Mouse (Mus musculus): Measurements from ENCODE around the gene Cnr1. TPM values are rescaled to one million over a fixed set of nuclear protein-coding genes. Genes with fewer than 3 reads are reported as not detected.
A peak's percentile ranks its signal among the peaks of the same experiment; 100 is the strongest.

The Cnr1 gene
- polyA plus RNA-seq, 1 experiment from 2014 or later: 24.3 TPM

DNA sequence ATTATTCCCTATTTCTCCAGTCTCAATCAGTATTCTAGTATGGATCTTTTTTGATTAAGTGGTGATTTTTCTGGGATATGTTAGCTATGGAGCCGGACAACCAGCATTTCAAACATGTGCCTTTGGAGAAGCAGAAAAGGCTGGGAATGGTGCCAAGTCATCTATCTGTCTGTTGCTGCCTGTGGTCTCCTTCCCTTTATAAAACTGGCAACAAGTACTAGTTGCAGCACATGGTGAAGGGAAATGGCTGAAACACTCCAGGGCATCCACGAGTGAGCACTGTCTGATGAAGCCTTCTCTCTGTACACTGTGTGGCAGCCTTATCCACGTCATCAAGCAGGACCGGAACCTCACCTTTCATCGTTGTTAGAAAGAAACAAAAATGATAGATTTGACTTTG lies 8.7 kb upstream of the Cnr1 start:
- Histone ChIP-seq H3K9ac (replicated peaks) (no peak overlapping the region), H3K4me1 (no peaks in the 10 kb centered on the region), H3K4me2 (replicated peaks) (no peak overlapping the region), H3K27ac (replicated peaks) (no peak overlapping the region), H3K9me3 (no peaks in the 10 kb centered on the region), H3K36me3 (no peaks in the 10 kb centered on the region), H3K27me3 (peaks cover 6% of the 10 kb centered on the region; the same call in 1 of the 2 replicates), H3K4me3 (no peak overlapping the region)
- WGBS: 87% methylated on average over 5 of the region's 5 CpGs
- no peak for ATAC-seq (ENCODE audit: low FRiP score, low read depth)

DNA sequence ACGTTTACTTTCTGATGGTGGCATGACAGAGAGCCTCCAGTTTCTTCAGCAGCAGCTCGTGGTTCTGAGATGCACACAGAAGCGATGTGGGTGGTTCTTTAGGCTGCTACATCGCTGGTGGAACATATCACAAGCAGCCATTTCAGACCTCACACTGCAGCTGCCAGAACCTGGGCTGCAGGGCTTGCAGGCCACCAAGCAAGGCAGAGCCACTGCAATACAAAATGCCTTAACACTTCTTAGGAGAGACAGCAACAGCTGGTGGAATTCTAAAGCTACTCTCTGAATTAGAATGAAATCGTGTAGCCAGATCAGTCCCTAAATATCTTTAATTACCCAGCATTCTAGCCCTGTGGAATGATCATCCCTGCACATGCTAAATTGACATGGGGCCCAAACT lies 3.6 kb upstream of the Cnr1 start:
- Histone ChIP-seq H3K36me3 (no peaks in the 10 kb centered on the region), H3K27me3 (peaks cover 33% of the 10 kb centered on the region), H3K4me3 (no peak overlapping the region), H3K9me3 (no peaks in the 10 kb centered on the region), H3K4me2 (replicated peaks) (no peak overlapping the region), H3K4me1 (peaks cover 7% of the 10 kb centered on the region), H3K27ac (replicated peaks) (no peak overlapping the region), H3K9ac (replicated peaks) (no peak overlapping the region)
- no peak for ATAC-seq (ENCODE audit: low FRiP score, low read depth)
- 50% methylated on average over 5 of the region's 5 CpGs for WGBS

DNA sequence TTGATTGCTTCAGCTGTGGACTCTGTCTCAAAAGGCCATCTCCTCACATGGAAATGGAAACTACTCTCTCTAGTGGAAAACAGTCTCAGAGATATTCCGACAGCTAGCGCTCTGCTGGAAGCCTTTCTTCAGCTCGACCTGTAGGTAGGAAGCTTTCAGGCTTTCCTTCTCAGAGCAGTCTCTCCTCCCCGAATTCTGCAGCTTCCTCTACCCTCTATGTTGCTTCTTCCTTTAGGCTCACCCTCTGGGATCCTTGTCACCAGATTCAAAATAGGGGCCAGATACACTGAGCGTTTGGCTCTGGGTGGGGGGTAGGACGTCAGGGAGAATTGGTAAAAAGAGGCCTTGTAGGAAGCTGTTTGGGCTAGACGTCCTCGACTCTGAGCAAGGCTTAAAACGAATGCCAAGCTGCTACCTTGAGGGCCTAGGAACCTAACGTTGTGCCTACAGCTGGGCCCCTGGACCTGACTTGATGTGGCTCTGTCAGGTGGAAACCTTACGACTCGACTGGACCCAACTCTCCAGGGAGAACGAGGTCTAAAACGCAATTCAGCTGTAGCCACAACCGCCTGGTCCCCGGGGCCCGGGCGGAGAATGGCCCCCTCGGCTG lies 1.1 kb upstream of the Cnr1 start:
- H3K4me1 ChIP-seq: peaks cover 7% of the 10 kb centered on the region
- no peak; the same call in 1 of the 2 replicates for ATAC-seq (ENCODE audit: low FRiP score, low read depth)
- H3K27ac ChIP-seq (replicated peaks): peak overlapping the region; percentile 92
- WGBS: 2% methylated on average over 19 of the region's 19 CpGs
- peak overlapping the region; percentile 79 for H3K9ac ChIP-seq (replicated peaks)
- no peaks in the 10 kb centered on the region for H3K9me3 ChIP-seq
- H3K4me2 ChIP-seq (replicated peaks): peak overlapping the region; percentile 96
- peaks cover 40% of the 10 kb centered on the region for H3K27me3 ChIP-seq
- H3K4me3 ChIP-seq: peak overlapping the region; percentile 72
- no peaks in the 10 kb centered on the region for H3K36me3 ChIP-seq

DNA sequence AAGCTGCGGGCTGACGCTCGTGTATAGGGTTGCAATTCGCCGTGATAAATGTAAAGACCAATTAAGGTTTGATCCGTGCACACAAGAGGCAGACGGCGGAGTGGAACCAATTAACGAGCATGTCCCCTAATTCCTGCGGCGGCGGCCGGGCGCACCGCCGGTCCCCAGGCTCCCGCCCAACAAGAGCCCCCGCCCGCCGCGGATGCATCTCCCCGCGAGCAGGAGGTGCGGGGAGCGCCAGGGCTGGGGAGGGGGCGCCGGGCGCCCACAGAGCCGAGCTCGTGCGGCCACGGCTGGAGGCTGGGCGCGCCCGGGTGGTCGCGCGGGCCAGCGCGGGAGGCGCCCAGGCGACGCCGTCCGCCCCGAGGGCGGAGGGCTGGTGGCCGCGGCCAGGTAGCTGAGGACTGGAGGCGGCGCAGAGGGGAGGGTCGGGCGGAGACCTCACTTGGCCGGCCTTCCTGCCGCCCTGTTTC lies 596 bp upstream of the Cnr1 start:
- Histone ChIP-seq H3K9ac (replicated peaks) (peak overlapping the region; percentile 79), H3K36me3 (no peaks in the 10 kb centered on the region), H3K27me3 (peaks cover 40% of the 10 kb centered on the region), H3K27ac (replicated peaks) (peak overlapping the region; percentile 92), H3K4me3 (peak overlapping the region; percentile 72), H3K4me1 (peaks cover 7% of the 10 kb centered on the region), H3K9me3 (no peaks in the 10 kb centered on the region), H3K4me2 (replicated peaks) (peak overlapping the region; percentile 96)
- ATAC-seq (ENCODE audit: low FRiP score, low read depth): peak; percentile 70
- under 1% methylated on average over 55 of the region's 55 CpGs for WGBS

DNA sequence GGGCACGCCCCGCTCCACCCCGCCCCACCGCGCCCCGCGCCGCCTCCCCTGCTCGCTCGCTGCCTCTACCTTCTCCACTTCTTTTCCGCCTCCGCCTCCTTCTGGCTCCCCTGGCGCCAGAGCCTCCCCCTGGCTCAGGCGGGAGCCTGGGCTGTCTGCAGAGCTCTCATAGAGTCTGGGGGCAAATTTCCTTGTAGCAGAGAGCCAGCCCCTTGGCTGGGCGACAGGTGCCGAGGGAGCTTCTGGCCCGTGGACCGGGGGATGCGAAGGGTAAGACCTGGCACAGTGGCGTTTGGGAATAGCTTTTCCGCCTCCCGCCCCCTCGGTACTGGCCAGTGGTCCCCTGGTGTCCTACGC lies 474 bp downstream of the Cnr1 start:
- Histone ChIP-seq H3K4me1 (peaks cover 7% of the 10 kb centered on the region), H3K4me3 (peak overlapping the region; percentile 72), H3K9me3 (no peaks in the 10 kb centered on the region), H3K4me2 (replicated peaks) (peak overlapping the region; percentile 96), H3K27me3 (peaks cover 37% of the 10 kb centered on the region), H3K9ac (replicated peaks) (peak overlapping the region; percentile 79), H3K27ac (replicated peaks) (peak overlapping the region; percentile 92), H3K36me3 (no peaks in the 10 kb centered on the region)
- 1% methylated on average over 22 of the region's 24 CpGs for WGBS
- ATAC-seq (ENCODE audit: low FRiP score, low read depth): peak; percentile 59

DNA sequence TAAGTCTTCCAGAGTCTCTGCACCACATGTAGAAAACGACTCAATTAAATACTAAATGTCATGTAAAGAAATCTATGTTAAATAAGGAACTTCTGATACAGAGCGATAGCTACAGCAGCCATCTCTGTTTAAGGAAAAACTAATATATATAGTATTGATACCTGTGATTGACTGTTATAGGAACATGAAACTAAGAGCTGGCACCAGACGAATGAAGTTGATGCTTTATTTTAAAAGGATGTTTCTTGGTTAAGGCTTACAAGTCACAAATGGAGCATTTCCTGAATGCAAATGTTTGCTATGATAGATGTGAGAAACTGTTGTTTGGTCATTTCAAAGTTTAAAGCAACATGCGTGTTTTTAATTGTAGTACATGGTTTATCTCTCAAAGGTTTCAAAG lies 1.1 kb downstream of the Cnr1 start:
- Histone ChIP-seq H3K9ac (replicated peaks) (0 out of 2 replicates have a peak overlapping the region, but pooled peaks have one; percentile 79), H3K4me2 (replicated peaks) (peak overlapping the region; percentile 96), H3K27ac (replicated peaks) (peak overlapping the region; percentile 92; the same call in 1 of the 2 replicates), H3K9me3 (no peaks in the 10 kb centered on the region), H3K4me3 (peak overlapping the region; percentile 72), H3K4me1 (peaks cover 7% of the 10 kb centered on the region), H3K36me3 (no peaks in the 10 kb centered on the region), H3K27me3 (peaks cover 36% of the 10 kb centered on the region)
- 59% methylated on average over 4 of the region's 4 CpGs for WGBS
- ATAC-seq (ENCODE audit: low FRiP score, low read depth): no peak

DNA sequence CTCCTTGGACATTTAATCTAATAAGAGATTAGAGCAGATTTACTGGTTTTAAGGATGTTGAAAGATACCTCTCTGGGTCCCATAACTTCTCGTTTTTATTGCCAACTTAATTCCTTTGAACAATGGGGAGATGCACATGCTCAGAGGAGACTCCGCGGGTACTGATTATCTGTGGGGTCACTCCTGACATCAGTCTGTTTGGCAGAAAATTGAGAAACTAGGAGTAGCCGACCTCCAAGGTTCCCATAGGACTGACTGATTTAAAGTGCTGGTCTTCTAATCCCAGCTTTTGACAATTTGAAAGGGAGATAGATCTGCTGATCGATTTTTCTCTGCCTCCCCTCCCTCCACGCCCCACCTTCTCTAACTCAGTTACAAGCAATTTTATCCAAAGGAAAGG lies 1.6 kb downstream of the Cnr1 start:
- H3K27ac ChIP-seq (replicated peaks): 0 out of 2 replicates have a peak overlapping the region, but pooled peaks have one; percentile 10
- WGBS: 34% methylated on average over 6 of the region's 6 CpGs
- H3K27me3 ChIP-seq: peaks cover 31% of the 10 kb centered on the region
- no peak overlapping the region for H3K9ac ChIP-seq (replicated peaks)
- H3K4me3 ChIP-seq: peak overlapping the region; percentile 27
- H3K4me1 ChIP-seq: peaks cover 7% of the 10 kb centered on the region
- H3K36me3 ChIP-seq: no peaks in the 10 kb centered on the region
- no peaks in the 10 kb centered on the region for H3K9me3 ChIP-seq
- peak overlapping the region; percentile 29 for H3K4me2 ChIP-seq (replicated peaks)
- no peak for ATAC-seq (ENCODE audit: low FRiP score, low read depth)

DNA sequence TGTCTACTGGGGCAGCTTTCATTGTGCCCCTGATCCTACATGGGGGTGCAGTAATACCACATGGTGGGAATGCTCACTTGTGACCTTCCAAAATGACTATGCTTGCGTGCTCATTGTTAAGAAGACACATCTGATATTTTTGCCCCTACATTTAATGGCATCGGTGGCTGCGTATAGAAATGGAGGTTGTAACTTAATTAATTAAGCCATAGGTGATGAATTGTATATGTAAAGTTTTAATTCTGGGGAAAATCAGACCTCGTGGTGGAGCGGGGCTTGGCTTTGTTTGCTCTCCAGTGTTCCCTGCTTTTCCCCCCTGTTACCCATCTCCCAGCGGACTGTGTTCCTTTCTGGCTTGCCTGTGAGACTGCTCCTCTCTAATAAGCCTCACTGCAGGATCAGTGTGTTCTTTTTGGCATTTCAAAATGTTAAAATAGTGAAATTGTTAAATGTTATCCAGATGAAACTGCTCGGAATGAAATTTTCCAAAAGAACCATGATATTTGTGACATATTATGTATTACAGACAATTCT lies 2.4 kb downstream of the Cnr1 start:
- H3K27ac ChIP-seq (replicated peaks): 0 out of 2 replicates have a peak overlapping the region, but pooled peaks have one; percentile 10
- no peak overlapping the region for H3K9ac ChIP-seq (replicated peaks)
- WGBS: 79% methylated on average over 7 of the region's 7 CpGs

DNA sequence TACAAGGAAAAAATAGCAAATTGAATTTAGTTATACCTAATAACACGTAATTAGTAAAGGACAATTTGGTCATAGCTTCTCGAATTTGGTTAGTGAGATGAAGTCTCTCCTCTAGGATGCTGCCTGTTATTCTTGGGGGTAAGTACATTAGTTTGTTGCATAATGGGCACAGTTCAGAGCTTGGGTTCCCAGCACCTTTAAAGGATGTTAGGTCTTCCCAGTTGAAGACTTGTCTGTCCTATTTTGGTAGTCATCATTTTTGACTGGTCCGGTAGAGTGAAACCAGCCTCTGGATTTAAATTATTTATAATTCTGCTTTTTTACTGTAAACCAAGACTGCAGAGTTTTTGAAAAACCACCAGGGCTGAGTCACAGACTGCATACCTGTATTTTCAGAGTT lies 3.3 kb downstream of the Cnr1 start:
- Histone ChIP-seq H3K27me3 (peaks cover 23% of the 10 kb centered on the region), H3K4me2 (replicated peaks) (peak overlapping the region; percentile 29), H3K27ac (replicated peaks) (no peak overlapping the region), H3K9ac (replicated peaks) (no peak overlapping the region), H3K9me3 (no peaks in the 10 kb centered on the region), H3K4me3 (peak overlapping the region; percentile 4; the same call in 1 of the 2 replicates), H3K4me1 (peaks cover 7% of the 10 kb centered on the region), H3K36me3 (no peaks in the 10 kb centered on the region)
- 96% methylated on average over 3 of the region's 3 CpGs for WGBS
- no peak for ATAC-seq (ENCODE audit: low FRiP score, low read depth)

More for the DNA sequence above, 2.4 kb downstream of the Cnr1 start:
- no peak for ATAC-seq (ENCODE audit: low FRiP score, low read depth)
- Histone ChIP-seq H3K4me3 (peak overlapping the region; percentile 27), H3K9me3 (no peaks in the 10 kb centered on the region), H3K27me3 (peaks cover 27% of the 10 kb centered on the region), H3K36me3 (no peaks in the 10 kb centered on the region), H3K4me2 (replicated peaks) (peak overlapping the region; percentile 29), H3K4me1 (peaks cover 7% of the 10 kb centered on the region)

DNA sequence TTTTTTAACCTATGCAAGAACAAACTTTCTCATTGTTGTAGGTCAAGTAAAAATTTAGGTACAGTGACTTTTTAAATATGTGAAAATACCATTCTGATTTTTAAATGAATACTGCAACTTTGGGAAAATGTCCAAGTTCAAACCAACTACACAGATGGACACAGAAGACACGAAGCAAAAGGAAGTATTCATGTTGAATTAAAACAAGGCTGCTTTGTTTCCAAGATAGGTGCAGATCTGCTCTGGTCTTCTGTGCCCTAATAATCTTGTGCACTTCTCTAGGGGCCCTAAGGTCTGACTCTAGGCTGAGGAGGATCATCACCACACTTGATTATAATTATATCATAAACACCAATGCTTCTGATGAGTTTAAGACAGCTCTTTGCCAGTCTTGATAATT lies 4.1 kb downstream of the Cnr1 start:
- H3K4me3 ChIP-seq: no peak overlapping the region
- H3K27me3 ChIP-seq: peaks cover 14% of the 10 kb centered on the region
- no peak for ATAC-seq (ENCODE audit: low FRiP score, low read depth)
- H3K36me3 ChIP-seq: no peaks in the 10 kb centered on the region
- peaks cover 2% of the 10 kb centered on the region; the same call in 1 of the 2 replicates for H3K4me1 ChIP-seq
- H3K4me2 ChIP-seq (replicated peaks): no peak overlapping the region
- no peaks in the 10 kb centered on the region for H3K9me3 ChIP-seq
- H3K9ac ChIP-seq (replicated peaks): no peak overlapping the region
- no peak overlapping the region for H3K27ac ChIP-seq (replicated peaks)
- 69% methylated on average over 1 of the region's 1 CpGs for WGBS

DNA sequence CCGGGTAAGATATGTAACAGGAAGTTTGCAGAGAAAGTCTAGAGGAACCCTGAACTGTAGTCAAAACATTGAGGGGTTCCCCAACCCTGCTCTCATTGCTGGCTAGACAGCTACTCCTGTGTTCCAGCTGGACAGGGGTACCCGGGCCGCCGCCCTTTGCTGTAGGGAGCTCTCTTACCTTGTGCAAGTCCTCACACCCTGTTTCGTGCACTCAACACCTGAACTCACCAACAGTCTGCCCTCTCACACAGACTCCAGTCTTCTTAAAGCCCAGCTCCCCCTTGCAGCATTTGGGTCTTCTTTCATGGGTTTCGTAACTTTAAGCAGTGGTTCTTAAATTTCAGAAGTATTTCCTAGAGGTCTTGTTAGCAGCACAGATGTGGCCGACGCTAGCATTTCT lies 7.0 kb downstream of the Cnr1 start:
- H3K9ac ChIP-seq (replicated peaks): no peak overlapping the region
- 88% methylated on average over 8 of the region's 8 CpGs for WGBS
- no peaks in the 10 kb centered on the region for H3K9me3 ChIP-seq
- no peaks in the 10 kb centered on the region for H3K36me3 ChIP-seq
- no peak overlapping the region for H3K27ac ChIP-seq (replicated peaks)
- H3K4me2 ChIP-seq (replicated peaks): no peak overlapping the region
- H3K27me3 ChIP-seq: peaks cover 3% of the 10 kb centered on the region; the same call in 1 of the 2 replicates
- ATAC-seq (ENCODE audit: low FRiP score, low read depth): no peak
- no peaks in the 10 kb centered on the region for H3K4me1 ChIP-seq
- no peak overlapping the region for H3K4me3 ChIP-seq

DNA sequence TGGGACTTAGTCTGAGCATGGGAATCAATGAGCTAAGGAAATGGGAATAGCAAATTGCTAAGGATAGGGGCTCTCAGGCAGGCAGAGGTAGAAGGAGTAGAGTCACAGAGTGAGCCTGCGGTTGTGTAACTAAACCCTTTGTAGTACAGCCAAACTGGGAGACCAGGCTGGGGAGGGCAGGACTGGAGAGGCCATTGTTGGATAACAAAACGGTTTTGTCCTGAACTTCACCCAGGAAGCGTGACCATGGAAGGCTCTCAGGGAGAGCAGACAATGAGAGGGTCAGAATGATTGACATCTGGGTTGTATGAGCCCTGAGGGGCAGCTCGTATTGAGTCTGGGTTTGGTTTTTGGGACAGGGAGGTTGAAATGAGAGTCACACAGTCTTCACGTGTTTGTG lies 17.2 kb downstream of the Cnr1 start:
- no peak overlapping the region for H3K4me2 ChIP-seq (replicated peaks)
- H3K9ac ChIP-seq (replicated peaks): no peak overlapping the region
- peak; percentile 85 for ATAC-seq (ENCODE audit: low FRiP score, low read depth)
- H3K4me1 ChIP-seq: peaks cover 10% of the 10 kb centered on the region
- H3K9me3 ChIP-seq: no peaks in the 10 kb centered on the region
- H3K27me3 ChIP-seq: peaks cover 3% of the 10 kb centered on the region; the same call in 1 of the 2 replicates
- 17% methylated on average over 5 of the region's 5 CpGs for WGBS
- no peak overlapping the region for H3K4me3 ChIP-seq
- H3K27ac ChIP-seq (replicated peaks): no peak overlapping the region
- peaks cover 9% of the 10 kb centered on the region; the same call in 1 of the 2 replicates for H3K36me3 ChIP-seq
